Mouse (Mus musculus) ZHBTc4 (cell line): ENCODE results near the gene Scgn.

Source experiments
- DNase-seq: peaks from one replicate; pipeline ENCODE4 v3.0.0-alpha.2; 2011; ENCODE audit warnings: low read depth, low spot score

Gene Scgn

DNA sequence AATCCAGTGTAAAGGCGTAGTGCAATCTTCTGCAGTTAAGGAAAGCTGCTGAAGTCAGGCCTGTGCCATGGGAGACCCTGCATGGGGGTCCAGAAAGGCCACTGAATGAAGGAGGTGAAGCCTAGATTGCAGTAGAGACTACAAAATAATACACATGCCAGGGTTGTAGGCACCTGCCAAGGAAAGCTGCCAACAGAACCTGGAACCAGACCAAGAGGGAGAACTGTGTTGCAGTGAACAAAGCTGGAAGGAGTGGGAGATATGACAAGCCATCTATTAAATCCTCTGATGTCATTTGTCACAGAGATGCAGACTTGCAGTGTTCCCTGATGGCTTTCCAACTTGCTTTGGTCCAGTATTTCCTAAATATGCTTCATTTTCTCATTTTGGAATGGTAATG is 52.3 kb downstream of the Scgn start:
- DNase-seq, result no peak

DNA sequence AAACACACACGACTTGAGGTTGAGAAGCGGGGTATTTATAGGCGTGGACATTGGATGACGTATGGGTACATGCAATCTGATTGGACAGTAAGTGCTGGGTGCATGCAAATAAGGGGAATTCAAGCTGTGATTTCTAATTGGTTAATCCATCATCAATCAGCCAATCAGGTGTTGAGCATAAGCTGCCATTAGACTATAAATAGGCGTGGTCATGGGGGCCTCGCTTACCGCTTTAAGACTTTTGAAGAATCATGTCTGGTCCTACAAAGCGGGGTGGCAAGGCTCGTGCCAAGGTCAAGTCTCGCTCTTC is 56.8 kb downstream of the Scgn start, which contains the start of gene Hist1h2aa:
Hist1h2aa (plus strand) TSS at position 252 of the 310 bp plus-strand sequence.
- DNase-seq, result peak; percentile 87

DNA sequence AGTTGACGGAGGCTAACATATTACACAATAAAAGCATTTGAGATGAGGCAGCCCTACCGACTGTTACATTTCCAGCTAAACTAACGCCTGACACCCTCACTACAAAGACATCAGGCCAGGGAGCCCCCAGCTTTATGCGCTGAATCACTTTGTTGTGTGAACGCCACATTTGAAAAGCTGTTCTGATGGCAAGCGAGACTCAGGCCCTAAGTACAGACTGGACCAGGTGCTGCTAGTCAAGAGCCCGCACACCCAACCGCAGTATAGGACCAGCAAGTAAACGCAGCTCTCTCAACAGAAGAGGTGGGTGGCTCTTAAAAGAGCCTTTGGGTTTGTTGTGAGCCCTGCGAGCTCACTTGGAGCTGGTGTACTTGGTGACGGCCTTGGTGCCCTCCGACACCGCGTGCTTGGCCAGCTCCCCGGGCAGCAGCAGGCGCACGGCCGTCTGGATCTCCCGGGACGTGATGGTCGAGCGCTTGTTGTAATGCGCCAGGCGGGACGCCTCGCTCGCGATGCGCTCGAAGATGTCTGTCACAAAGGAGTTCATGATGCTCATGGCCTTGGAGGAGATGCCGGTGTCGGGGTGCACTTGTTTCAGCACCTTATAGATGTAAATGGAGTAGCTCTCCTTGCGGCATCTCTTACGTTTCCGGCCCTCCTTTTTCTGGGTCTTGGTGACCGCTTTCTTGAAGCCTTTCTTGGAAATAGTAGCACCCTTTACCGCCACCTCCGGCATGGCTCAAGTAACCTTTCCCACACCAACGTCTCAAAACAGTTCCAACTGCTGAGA is 57.4 kb downstream of the Scgn start, which contains the start of gene Hist1h2ba:
Hist1h2ba (minus strand) TSS at position 736 of the 790 bp plus-strand sequence.
- peak; percentile 51 for DNase-seq

DNA sequence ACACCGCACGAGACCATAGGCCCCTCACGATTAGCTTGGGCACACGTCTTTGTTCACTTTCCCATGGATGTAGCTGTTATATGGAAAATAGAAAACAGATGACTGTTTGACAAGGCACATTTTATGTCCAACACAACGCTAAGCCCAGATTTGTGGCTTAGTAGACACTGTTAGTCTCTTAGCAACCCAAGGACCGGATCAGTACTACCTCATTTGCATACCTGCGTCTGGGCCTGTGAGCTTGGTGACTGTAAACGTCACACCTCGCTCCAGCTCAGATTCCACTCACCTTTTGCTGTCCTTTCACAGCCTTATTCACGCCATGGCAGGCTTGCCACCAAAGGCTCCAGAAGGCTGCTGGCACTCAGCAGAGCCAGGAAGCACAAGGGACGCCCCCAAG is 60.1 kb downstream of the Scgn start:
- peak; percentile 16 for DNase-seq

DNA sequence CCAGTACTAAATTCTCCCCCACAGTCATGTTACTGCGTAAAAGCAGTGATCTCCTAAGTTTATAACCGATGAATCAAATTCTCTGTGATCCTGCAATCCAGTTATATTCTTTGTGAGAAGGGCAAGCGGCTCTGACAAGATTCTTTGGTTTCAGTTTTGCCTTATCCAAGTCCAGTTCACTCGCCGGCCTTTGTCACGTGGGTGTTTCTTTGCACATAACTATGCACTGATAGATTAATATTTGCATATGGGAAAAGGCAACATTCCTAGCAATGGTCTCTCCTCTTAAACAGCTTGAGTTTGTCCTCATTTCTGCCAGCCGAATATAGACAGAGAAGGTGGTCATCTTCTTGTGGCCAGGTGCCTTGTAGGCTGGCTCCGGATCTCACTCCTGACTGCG is 60.6 kb downstream of the Scgn start:
- DNase-seq, result no peak

DNA sequence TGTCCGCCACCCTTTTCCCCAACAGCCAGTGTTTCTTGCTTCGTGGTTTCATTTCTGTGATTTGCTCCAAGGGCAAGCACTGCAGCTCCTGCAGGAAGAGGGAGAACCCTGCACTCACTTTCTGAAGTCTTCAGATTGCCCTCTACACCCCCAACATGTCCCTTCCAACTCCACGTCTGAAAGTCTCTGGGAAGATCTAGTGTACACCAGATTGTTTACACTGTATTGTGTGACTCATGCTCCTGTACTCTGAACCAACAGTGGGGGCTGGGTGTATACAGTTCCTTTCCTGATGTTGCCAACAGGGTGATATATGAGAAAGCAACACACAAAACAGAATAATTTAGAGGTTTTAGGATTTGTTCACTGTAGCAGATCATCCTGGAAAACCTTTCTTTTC is 62.4 kb downstream of the Scgn start:
- DNase-seq, result no peak

DNA sequence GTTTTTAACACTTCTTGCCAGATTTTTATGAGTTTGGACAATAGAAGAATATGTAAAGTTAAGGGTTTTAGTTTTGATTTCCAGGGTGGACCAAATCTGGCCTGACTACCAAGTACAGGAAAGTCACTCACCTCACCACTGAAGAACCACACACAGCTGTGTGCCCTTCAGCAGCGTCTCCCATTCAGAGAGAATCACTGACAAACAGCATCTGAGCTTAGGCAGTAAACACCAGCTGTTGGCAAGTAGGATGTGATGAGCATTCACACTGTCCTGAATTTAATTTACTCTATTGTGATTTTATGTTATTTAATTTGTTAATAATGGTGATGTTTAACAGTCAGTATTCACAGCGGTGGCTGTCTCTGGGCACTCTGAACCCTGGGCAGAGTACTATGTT is 65.2 kb downstream of the Scgn start:
- DNase-seq, result no peak

DNA sequence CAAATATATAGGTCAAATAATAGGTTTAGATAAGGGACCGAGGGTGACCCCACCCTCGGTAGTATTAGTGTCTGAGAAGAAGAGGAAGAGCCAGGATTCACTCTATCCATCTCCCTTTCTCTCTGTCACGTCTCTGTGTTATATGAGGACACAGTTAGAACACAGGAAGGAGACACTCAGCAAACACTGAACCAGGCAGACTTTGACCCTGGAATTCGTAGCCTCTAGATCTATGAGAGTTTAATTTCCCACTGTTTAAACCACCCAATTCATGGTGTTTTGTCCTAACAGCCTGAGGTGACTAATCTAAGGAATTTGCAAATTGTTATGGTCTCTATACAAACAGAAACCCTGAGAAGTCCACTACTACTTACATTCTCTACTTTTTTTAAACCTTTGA is 73.3 kb downstream of the Scgn start:
- DNase-seq, result no peak

DNA sequence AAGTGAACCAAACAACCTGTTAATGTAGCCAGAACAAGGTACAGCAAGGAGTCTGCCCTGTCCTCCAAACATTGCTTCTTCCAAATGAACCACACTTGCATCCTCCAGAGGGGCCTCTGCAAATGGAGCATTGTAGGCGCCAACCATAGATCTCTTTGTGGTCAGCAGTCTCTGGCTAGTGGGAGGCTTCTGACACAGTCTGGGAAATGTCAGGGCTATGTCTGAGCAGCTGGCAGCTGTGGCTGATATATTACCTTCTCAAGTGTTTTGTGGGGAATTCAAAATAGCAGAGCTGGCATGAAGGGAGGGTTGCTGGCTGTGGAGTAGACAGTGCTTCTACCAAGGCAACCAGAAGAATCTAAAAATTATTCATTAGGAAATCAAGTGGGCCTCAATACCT is 74.9 kb downstream of the Scgn start:
- no peak for DNase-seq

DNA sequence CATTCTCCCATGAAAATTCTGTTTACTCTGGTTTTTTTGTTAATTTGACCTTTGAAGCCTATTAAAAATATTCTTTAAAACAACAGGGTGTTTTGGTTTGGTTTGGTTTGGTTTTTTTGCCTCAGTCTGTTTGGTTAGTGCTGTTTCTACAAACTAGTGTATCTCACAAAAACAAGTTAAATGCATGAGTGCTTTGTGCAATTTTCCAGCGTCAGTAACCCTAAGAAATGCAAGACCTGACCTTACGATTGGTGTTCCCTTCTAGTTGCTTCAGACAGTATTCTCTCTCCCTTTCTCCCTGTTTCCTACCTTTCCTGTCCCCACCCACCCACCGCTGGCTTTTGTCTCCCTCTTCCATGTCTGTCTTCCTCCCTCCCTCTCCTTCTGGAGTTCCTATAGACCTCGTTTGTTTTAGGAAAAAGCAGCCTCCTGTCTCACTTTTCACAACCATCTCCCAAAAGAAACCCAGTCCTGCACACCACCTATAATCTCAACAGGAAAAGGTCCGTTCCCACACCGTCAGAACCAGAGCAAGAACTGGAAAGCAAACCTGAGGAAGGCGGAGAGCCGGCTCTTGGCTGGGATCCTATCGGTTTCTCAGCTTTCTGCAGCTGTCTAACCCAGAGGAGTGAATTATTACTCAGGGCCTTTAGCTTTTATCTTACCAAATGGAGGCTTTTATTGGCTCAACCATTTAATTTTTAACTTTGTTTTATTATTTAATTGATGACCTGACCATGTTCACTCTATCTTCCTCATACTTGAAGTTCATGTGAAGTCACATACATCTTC is 76.4 kb downstream of the Scgn start, which contains the start of gene Slc17a4:
Slc17a4 (minus strand) TSS at position 634 of the 792 bp plus-strand sequence.
- no peak for DNase-seq

DNA sequence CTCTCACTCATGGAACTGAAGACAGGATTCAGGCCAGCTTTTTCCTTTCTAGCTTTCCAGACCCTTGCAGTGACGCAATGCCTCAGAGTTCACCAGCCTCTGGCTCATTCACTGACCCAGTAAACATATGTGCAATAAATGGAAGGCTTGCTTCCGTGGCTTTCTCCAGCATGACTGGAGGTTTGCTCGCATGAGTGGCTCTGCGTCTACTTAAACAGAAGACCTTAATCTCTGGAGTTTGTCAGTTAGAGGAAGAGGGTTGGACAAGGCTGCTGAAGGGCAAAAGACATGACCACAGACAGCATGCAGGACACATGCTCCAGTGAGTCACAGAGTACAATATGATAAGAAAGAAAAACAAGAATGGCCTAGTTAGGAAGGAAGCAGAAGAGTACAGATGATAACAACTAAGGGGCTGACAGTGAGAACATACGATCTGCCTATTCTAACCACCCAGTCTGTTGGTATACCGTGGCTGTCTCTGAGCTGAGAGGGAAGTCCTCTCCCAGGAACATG is 77.2 kb downstream of the Scgn start:
- no peak for DNase-seq

DNA sequence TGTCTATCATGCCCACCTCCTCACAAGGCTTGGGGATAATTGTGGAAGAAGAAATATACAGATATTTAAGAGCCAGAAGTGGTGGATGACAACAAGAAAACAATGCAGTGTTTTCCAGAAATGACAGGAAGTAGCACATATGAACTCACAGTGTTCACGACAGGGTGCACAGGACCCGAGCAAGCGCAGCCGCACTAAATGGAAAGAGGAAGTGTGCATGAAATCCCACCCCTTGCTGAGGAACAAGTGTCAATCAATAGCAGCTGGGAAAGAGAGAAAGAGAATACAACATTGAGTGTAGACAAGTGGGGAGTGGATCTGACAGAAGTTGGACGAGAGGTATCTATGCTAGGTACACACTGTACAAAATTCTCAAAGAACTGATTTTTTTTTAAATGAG is 79.7 kb downstream of the Scgn start:
- no peak for DNase-seq

DNA sequence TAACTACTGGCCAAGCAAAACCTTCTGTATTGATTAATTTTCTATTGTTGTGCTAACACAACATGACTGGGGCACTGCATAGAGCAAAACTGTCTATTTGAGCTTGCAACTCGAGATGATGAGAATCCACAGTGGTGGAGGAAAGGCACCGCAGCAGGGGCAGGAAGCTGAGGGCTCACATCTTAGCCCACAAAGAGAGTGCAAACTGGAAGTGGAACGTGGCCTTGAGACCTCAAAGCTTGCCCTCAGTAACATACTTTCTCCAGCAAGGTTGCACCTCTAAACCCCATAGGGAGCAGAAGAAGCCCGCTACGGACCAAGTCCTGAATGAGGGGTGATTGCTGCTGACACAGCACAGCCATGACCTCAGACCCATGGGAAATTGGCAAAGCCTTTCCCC is 80.9 kb downstream of the Scgn start:
- no peak for DNase-seq

DNA sequence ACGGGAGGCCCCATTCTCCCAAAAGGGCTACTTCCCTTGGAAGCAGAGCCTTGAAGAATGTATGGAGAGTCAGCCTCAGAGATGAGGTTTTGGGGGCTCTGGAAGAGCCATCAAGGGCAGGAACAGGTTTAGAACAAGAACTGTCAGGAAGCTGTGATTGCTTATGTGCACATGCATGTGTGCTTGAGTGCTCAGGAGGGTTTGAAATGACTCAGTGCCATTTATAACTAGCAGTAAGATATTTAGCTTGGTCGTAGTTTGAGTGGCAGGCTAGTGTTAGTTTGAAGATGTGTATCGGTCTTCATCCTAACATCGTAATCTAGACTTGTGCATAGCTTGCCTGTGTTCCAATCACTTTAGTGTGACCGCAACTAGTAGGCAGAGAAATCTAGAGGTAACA is 84.1 kb downstream of the Scgn start:
- DNase-seq, result no peak
